Mouse (Mus musculus) c-Kit-positive CD71-negative TER-119-negative erythroid progenitor cells, embryonic 14.5 days (primary cell): Measurements from ENCODE around the gene Ucn2.

ENCODE experiments used
- DNase-seq: peaks from one replicate; pipeline ENCODE4 v3.0.0-alpha.2; 2013; ENCODE audit warnings: low read depth

The Ucn2 gene

DNA sequence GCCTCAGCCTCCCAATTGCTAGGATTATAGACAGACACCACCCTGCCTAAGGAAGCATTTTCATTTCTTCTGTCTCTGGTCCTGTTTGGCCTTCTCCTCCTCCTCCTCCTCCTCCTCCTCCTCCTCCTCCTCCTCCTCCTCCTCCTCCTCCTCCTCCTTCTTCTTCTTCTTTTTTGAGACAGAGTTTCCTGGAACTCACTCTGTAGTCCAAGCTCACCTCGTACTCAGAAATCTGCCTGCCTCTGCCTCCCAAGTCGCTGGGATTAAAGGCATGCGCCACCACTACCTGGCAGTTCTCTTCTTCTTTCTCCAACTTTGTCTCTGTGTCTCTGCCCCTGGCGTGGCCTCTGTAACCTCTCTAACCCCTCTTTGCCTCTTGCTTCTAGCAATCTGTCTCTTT, at the start of gene Ucn2:
Gene Ucn2 (plus strand): TSS at position 301 of the 400 bp plus-strand sequence.
- DNase-seq = no peak

DNA sequence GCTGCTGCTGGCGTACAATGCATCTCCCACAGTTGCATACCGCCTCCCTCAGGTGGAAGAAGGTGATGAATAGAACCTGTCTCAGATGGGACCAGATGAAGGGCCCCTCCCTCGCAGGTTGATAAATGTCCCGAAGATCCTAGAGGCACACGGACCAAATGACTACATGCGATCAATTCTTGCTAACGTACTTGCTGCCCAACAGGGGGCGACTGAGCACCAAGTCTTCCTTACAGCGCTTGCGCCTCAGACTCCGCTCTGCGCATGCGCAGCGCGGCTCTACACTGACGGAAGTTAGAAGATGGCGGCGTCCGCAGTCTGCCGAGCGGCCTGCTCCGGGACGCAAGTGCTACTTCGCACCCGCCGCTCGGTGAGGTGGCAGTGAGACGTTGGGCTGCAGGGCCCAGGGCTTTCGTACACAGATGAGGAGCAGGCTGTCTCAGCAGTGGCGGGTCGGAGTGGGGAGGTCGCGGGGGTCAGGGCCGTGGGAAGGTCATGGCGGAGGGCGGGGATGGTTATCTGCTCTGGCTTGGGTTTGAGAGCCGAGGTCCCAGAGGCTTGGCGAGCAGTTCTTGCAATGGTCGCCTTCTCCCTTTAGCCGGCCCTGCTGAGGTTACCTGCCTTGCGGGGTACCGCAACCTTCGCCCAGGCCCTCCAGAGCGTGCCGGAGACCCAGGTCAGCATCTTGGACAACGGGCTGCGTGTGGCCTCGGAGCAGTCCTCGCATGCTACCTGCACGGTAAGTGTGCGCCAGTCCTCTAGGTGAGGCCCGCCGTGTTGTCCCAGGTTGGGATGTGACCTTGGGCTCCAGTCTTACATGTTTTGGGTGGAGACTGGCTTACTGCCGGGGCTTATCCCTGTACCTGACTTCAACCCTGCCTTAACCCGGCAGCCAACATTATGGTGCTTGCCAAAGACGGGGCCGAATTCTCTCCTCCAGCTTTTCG, 49.1 kb upstream of the Ucn2 start, which contains the start of gene Uqcrc1:
Gene Uqcrc1 (plus strand): TSS at position 216 of the 947 bp plus-strand sequence.
- peak; percentile 99 for DNase-seq

DNA sequence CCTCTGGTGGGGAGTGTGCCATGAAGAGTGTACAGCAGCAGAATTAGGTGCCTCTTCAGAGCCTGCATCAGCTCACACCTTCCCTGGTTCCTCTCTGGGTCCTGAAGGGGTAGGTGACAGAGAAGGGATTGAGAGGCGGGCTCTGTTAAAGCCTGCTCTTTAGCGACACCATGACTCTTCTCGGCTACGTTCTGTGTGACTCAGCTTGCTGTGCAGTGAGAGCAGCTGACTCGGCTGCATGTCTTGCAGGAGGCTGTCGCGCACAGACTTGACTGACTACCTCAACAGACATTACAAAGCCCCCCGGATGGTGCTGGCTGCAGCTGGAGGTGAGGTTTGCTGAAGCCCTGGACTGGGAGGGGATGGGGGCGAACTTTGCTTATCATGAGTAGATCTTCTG, 40.7 kb upstream of the Ucn2 start:
- no peak for DNase-seq

DNA sequence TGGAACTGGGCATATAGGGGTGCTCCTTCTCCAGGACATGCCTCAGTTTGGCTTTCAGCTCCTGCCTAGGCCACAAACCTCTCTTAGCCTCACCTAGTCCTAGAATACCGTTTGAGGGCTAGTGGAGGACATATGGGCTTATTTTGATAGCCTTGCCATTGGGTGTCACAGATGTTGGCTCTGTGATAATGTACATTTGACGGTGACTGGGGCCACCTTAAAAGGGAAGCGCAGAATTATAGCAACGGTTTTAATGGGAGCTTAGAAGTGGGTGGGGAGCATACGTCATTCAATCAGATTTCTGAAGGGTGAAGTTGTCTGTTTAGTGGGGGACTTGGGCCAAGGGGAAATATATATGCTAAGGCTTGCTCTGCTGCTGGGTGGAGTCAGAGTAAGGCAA, 40.2 kb upstream of the Ucn2 start:
- no peak for DNase-seq

DNA sequence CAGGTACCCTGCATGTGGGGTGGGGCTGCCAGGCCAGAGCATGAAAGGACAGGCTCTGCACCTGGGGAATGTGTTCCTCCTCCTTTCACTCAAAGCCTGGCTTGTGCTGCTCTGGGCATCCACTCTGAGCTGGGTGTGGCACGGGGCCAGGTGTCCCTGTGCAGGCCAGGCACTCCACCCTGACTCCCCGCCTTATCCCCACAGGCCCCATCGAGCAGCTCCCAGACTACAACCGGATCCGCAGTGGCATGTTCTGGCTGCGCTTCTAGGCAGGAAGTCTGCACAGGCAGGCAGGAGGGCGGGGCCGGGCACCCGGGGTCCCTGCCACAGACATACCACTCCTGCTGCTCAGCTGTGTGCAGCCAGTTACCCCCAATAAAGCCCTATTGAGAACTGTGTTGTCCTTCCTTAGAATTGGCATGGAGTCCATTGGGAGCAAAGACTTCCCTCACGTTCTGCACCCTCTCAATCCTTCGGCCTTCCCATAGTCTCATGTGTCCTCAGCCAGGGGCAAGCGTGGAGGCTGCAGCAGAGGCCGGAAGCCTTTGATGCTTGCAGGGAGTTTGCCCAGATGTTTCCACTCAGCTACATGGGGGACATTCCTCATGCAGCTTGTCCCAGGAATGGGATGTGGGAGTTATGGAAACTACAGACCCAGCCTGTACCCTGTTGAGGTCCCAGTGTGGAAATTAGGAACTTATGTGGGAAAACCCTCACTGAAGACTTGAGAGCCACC, 36.4 kb upstream of the Ucn2 start:
- no peak for DNase-seq

DNA sequence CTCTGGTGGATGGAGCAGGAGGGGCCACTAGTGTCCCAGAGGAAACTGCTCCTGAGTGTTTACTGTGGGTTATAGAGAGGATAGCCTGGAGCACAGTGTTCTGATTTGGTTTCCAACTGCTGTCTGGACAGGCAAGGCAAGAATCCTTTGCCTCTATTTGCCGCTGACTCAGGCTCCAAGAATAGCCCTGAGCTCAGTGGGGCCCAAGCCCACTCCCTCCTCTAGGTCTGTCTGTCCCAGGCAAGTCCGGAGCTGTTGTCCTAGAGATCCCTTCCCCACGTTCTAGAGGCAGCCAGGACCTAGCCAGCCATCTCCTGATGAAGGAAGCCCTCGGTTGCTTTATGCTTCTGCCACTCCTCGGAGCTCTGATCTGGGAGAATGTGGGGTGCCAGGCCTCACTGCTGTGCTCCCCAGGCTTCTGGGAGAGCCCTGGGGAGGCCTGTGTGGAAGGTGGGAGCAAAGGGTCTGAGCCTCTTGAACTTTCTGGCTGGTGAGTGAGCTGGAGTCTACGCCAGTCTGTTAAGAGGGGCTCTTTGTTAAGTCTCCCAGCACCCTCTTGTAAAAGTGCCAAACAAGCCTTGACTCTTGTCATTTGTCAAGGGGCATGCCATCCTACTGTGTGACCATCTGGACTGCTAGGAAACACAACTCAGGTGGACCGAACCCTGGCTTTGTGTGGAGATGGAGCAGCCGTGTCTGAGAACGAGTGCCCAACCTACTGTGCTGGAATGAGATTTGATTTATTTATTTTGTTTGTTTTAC, 35.7 kb upstream of the Ucn2 start:
- DNase-seq = no peak

DNA sequence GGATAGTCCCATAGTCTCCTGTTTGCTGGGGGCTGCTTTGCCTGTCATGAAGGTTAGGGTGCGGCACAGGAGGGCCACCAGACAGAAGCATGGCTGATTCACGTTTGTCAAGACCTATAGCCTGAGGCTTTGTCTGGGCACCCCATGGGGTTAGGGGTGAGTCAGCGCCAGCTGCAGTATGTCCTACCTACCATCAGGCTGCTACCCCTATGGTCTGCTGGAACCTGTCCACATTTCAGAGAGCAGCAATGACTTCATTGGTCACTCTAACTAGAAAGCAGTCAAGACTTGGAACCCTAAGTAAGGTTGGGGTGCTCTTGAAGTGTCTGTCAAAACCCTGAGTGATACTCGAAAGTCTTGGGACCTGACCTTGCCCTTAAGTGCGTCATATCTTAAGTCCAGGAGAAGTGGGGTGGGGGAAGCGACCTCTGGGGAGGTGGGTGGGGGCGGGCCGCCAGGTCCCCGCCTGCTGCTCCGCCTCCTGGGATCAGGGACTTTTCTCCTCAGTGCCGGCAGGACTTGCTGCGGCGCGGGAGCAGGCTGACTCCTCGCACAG, 32.7 kb upstream of the Ucn2 start, which contains the start of gene Col7a1:
Gene Col7a1 (plus strand): TSS at position 506 of the 556 bp plus-strand sequence.
- DNase-seq = no peak

DNA sequence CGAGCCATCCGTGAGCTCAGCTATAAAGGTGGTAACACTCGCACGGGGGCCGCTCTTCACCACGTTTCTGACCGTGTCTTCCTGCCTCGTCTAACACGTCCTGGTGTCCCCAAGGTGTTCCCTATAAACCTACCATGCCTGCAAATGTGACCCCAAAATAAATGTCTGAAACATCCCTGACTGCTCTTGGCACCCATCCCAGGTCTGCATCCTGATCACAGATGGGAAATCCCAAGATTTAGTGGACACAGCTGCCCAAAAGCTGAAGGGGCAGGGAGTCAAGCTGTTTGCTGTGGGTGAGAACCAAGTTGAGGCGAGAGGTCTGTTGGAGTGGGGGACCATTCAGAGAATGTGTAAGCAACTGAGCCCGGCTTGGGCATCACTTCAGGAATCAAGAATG, 30.6 kb upstream of the Ucn2 start:
- no peak for DNase-seq

DNA sequence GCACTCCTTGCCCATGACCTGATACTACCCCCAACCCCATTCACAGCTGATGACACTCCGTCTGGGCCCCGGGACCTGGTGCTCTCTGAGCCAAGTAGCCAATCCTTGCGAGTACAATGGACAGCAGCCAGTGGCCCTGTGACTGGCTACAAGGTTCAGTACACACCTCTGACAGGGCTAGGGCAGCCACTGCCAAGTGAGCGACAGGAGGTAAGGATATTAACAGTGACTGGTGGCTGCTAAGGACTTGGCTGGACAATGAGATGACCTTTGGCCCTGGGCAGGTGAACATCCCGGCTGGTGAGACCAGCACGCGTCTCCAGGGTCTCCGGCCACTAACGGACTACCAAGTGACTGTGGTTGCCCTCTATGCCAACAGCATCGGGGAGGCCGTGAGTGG, 30.0 kb upstream of the Ucn2 start:
- no peak for DNase-seq

DNA sequence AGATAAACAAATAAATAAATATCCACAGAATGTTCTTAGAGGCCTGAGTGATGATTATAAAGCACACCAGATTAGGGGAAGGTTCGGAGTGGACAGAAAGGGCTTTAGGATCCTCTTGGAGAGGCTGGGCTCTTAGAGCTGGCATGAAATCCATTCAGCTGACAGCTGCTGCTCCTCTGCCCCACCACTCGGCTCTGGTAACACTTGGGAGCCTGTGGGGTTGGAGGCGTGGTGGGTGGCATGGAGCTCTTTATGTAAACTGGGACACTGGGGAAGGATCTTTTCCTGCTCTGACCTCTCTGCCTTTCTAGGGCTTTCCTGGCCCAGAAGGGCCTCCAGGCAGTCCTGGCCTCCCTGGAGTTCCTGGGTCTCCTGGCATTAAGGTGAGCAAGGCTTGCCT, 22.2 kb upstream of the Ucn2 start:
- DNase-seq = no peak

DNA sequence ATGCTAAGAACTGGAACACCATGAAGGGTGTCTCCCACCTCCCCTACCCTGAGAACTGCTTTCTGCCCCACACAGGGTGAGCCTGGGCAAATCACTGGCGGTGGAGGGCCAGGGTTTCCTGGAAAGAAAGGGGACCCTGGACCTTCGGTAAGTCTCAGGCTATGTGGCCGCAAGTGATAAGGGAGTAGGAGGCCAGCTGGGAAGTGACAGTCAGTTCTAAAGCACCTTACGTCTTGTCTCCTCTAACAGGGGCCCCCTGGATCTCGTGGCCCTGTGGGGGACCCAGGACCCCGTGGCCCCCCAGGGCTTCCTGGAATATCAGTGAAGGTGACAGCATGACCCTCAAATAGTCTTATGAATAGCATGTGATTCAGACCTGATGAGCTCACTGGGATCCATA, 21.5 kb upstream of the Ucn2 start:
- DNase-seq = no peak

DNA sequence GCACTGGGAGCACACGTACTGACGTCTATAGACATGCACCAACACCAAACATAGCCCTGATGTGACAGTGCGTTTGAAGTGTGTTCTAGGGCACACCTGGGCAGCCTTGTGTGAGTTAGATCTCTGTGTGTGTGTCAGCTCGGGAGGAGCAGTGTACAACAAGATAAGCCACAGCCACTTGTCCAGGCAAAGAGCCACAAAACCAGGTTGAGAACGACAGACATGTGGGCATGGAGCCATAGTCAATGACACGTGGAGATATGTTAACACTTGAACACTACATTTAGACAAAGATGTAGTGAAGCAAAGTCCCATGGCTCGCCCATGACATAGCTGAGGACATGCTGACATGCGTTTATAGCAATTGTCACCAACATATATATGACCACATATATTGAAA, 15.2 kb upstream of the Ucn2 start:
- DNase-seq = no peak

DNA sequence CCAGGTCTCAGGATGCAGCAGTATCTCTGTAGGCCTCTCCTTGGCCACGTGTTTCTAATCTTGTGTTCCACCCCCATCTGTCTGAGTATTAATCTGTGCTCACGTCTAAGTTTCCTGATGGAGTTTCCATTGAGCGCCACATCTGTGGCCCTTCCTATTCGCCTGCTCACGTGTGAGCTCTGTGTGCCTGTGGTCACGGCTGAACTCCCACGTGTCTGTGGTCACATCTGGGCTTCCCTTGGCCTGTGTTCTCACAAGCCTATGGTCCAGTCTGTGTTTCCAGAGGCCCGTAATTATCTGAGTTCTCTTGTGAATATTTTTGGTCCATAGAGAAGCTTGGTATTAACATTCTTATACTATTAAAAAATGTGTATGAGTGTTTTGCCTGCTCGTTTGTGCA, 9.3 kb upstream of the Ucn2 start:
- DNase-seq = no peak

DNA sequence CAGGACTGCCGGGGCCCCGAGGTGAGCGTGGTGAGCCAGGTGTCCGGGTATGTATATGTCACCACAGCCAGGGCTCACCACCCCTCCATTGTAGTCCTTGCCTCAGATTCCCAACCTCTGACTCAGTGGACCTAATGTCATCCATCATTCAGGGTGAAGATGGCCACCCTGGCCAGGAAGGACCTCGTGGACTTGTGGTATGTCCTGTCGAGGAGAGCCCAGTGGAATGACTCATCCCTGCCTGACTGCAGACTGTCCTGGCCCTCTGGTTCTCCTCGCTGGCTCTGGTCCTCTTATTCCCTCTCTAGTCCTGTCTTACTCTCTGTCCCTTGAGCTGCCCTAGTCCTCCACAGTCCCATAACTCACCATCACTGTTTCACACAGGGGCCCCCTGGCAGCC, 7.8 kb upstream of the Ucn2 start:
- no peak for DNase-seq

DNA sequence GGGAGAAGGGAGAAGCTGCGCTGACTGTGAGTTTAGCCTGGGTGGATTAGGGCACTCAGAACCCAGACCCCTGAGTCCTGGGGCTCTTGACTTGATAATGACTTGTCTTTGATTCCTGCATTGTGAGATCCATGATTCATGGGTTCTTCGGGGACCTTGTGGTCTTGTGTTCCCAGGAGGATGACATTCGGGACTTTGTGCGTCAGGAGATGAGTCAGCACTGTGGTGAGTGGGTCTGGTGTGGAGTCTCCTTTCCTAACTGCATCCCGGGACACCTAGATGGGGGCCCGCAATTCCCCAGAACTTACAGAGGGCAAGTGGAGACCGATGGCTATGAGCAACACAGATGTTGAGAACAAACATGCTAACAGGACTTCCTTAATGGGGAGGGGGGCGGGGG, 3.3 kb upstream of the Ucn2 start:
- DNase-seq = no peak

DNA sequence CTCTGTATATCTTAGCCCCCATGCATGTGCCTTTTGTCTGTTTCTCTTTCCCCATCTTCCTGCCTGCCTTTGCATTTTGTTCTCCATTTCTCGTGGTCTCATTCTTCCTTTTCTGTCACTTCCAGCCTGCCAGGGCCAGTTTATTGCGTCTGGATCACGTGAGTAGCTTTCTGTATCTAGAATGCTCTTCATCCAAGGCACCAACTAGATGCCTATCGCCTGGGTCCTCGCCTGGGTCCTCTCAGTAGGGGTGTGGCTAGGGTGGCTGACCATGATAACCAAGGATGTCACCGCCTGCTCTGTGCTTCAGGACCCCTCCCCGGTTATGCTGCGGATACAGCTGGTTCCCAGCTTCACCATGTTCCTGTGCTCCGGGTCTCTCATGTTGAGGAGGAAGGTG, 2.6 kb upstream of the Ucn2 start:
- no peak for DNase-seq

DNA sequence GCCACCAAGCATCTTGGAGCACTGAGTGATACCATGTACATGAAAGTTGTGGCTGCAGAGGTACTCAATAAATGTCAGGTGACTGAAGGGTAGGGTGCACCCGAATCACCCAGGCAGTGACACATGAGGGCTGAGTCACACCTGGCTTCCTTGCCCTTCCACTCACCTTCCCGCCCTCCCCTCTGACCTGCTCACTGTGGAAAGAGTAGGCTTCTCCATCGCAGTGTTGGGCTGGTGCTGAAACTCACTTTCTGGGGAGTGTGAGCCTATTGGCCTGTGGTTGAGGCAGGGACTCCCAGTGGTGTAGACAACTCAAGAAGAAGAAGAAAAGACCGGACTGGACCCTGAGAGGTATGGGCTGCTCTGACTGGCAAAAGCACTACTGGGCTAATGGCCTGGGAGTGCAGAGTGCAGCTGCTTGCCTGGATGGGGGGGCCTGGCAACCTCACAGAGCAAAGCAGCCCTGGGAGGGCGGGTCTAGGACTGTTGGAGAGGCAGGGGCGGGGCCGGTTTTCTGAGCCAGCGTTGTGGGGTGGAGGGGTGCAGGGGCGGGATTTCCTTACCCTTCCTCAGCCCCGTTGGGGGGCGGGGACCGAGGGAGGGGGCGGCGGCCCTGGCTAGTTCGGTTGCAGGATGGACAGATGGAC, 2.0 kb downstream of the Ucn2 start:
- no peak for DNase-seq

DNA sequence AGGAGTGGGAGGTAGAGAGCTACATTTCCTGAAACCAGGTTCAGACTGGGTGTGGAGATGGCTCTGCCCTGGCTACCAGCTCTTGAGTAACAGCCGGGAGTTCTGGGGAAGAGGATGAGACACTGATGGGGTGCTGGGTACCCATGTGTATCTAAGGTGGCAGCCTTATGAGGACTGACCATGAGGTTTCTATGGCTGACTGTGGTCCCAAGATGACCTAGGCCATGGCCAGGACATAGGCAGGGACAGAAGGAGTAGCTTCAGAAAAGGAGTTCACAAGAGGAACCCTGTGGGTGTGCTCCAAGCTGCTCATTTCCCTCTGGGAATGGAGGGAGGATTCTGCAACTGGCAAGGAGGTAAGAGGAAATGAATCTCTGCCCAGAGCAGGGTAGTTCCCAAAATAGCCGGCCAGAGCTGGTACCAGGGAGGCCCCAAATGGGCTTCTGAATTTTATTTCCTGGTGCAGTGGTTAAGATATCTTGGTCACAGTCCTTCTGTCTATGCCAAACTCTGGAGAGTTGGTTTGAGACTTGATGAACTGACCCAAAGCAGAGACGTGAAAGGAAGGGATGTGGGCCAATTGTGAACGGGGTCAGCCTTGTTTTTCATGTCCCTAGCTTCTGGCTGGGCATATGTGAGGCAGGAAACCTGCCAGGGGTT, 4.1 kb downstream of the Ucn2 start:
- DNase-seq = no peak

DNA sequence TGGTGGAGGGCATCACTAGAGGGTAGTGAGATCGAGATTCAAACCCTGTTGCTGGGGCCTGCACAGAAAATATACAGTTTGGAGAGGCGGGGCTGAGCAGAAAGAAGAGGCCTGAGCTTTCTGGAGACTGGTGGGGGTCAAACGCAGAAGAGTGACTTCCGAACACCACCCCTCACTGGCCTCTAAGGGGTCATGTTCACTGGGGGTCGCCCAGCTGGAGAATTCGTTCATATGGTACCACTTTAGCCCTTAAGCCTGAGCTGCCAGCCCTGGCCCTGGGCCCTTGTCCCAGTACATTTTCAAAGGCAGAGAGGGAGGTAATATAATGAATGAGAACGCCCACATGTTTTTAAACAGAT, 4.6 kb downstream of the Ucn2 start:
- no peak for DNase-seq

DNA sequence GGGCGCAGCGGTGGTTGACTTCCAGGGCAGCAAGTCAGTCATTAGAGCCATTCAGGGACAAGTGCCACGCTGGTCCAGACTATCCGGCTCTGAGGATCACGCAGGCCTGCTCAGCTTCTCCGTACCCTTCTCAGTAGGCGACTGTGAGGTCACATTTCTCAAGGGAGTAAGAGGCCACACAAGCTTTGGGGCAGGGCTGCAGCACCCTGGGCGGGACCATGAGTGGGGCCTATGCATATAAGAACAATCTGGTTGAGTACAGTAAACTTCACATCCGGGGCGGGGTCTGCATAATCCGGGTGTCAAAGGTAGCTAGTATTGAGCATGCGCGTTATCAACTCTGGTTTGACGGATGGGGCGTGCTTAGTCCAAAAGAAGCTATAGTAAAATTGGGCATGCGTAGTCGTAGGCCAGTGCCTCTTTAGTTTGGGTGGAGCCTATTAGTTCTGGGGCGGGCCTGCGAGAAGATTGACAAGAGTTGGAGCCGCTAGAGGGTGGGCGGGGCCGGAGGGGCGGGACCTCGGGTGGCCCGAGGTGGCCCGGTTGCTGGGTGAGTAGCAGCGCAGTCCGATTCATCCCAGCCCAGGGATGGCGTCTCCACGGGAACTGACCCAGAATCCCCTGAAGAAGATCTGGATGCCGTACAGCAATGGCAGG, 5.7 kb downstream of the Ucn2 start, which contains the start of gene Pfkfb4:
Gene Pfkfb4 (plus strand): TSS at position 351 of the 657 bp plus-strand sequence.
- peak; percentile 99 for DNase-seq

DNA sequence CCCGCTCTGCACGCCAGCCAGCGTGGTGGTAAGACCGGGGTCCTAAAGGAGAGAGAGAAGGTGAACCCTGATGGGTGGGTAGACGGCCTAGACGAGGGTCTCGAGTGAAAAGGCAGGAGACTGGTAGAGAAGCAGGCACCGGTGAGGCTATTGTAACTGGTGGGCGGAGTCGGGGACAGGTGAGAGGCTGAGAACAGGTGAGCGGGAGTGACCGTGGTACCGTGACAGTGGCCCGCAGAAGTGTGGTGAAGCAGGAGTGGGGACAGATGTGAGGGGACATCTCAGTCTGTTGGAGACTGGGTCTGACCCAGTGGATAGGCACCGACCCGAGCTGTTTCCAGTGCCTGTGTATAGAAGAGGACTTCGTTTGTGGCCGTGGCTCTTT, 6.3 kb downstream of the Ucn2 start:
- DNase-seq = no peak
